Mouse (Mus musculus): ENCODE results near the gene Olfr531.

Gene Olfr531

GRCm38 (mm10) chr7:140402818-140403217 lies at the start of gene Olfr531:
TSS of gene Olfr531 (minus strand) at chr7:140402918.
- no peak for DNase-seq

GRCm38 (mm10) chr7:140443141-140443540 lies 40.4 kb upstream of the Olfr531 start:
- no peak for DNase-seq

- no peak for DNase-seq
Observed at GRCm38 (mm10) chr7:140421539-140421938, 18.8 kb upstream of the Olfr531 start, which contains the start of gene Olfr532. TSS of gene Olfr532 (minus strand) at chr7:140421639.

GRCm38 (mm10) chr7:140376911-140377310 lies 25.8 kb downstream of the Olfr531 start:
- DNase-seq: no peak

- DNase-seq: no peak
Observed at GRCm38 (mm10) chr7:140376231-140376630, 26.5 kb downstream of the Olfr531 start, which contains the start of gene Olfr530. TSS of gene Olfr530 (minus strand) at chr7:140376331.

- no peak for DNase-seq
Observed at GRCm38 (mm10) chr7:140374300-140374699, 28.4 kb downstream of the Olfr531 start.

- no peak for DNase-seq
Observed at GRCm38 (mm10) chr7:140361571-140361970, 41.1 kb downstream of the Olfr531 start, which contains the start of gene Olfr60. TSS of gene Olfr60 (minus strand) at chr7:140361671.

Data from thymus, adult 18-20 months (tissue).